Mouse (Mus musculus): ENCODE data around the gene Prrt3.

- no peak for TF ChIP-seq POLR2A (IDR thresholded peaks at IDR 0.05; ENCODE audit: low read depth, low read length)
- TF ChIP-seq CTCF (IDR thresholded peaks at IDR 0.05; ENCODE audit: borderline replicate concordance, insufficient read depth, low read length), result no peak
Observed at GRCm38 (mm10) chr6:113457952-113458534, 43.7 kb downstream of the Prrt3 start, which contains the start of gene Il17re.
